ENCODE assay signal across 11 mouse cellular contexts in the genomic region with DNA sequence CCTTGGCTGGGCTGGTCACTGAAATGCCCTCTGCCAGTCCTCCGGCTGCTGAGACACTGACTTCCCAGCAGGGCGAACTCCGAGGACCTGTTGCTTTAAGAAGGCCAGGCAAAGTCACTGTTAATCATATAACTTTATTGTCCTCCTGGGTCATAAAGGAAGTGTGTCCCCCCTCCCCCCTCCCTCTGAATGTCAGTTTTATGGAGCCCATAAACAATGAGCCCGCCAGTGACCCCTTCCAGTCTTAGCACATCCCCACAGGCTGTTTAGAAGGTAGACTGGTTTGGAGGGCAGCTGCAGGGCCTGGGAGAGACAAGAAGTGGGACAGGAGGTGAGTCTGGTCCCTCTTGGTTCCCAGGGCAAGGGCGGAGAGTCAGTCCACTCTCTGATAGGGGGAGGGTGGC. TPM values are rescaled to one million over a fixed set of nuclear protein-coding genes. Genes with fewer than 3 reads are reported as not detected.
DNase-seq lines count a peak whose midpoint lies in the region; ATAC-seq and TF ChIP-seq lines count a peak whose summit lies in the region.
"Had no signal": no experiment of that assay in that cellular context is flagged by ENCODE, and none has a peak within 500 bp of the region (broad histone marks: within the 10 kb centered on the region; RNA-seq: fewer than 3 reads in every experiment).

No protein-coding gene starts in this region.

- WGBS in intestine, embryonic 16.5 days: 18% methylated on average over 5 of the region's 5 CpGs
- 8% methylated on average over 5 of the region's 5 CpGs for WGBS in limb, embryonic 13.5 days
- WGBS in stomach, embryonic 16.5 days: 49% methylated on average over 5 of the region's 5 CpGs
- WGBS in cerebellum, adult 2 months: 74% methylated on average over 5 of the region's 5 CpGs

- peaks cover 39% of the 10 kb centered on the region for H3K27me3 ChIP-seq in megakaryocyte, embryonic 14.5 days (replicated peaks)
- no peaks in the 10 kb centered on the region for H3K27me3 ChIP-seq in intestine, embryonic 16.5 days (replicated peaks; ENCODE audit: control insufficient read depth, insufficient read depth, low read length)
- no peaks in the 10 kb centered on the region for H3K27me3 ChIP-seq in limb, embryonic 13.5 days
- no peaks in the 10 kb centered on the region for H3K27me3 ChIP-seq in stomach, embryonic 16.5 days (ENCODE audit: control insufficient read depth, insufficient read depth, low read length)
- H3K27me3 ChIP-seq in cerebellum, adult 2 months (ENCODE audit: control insufficient read depth, insufficient read depth, low read length): no peaks in the 10 kb centered on the region

- TF ChIP-seq POLR2A in cerebellum, adult 2 months (IDR thresholded peaks at IDR 0.05; ENCODE audit: borderline replicate concordance, insufficient read depth, low read length): no peak

- TF ChIP-seq CTCF in cerebellum, adult 2 months (IDR thresholded peaks at IDR 0.05; ENCODE audit: borderline replicate concordance, insufficient read depth, low read depth, low read length): no peak

- H3K9ac ChIP-seq in intestine, embryonic 16.5 days (ENCODE audit: low read depth, low read length): peak overlapping the region; percentile 71
- H3K9ac ChIP-seq in limb, embryonic 13.5 days: peak overlapping the region; percentile 43; the same call in 1 of the 2 replicates
- peak overlapping the region; percentile 39; the same call in 1 of the 2 replicates for H3K9ac ChIP-seq in stomach, embryonic 16.5 days (ENCODE audit: low read length)
- H3K9ac ChIP-seq: liver, embryonic 15.5 days had no signal

- H3K27ac ChIP-seq in intestine, embryonic 16.5 days (ENCODE audit: low read length): peak overlapping the region; percentile 90
- H3K27ac ChIP-seq in limb, embryonic 13.5 days: no peak overlapping the region
- H3K27ac ChIP-seq in stomach, embryonic 16.5 days (ENCODE audit: low read length): peak overlapping the region; percentile 67
- no peak overlapping the region for H3K27ac ChIP-seq in cerebellum, adult 2 months (ENCODE audit: insufficient read depth, low read length)
- H3K27ac ChIP-seq: liver, embryonic 15.5 days had no signal

- DNase-seq in cerebellum, adult 2 months: no peak
- DNase-seq: heart, postnatal 10 days; layer of hippocampus, adult 9-11 months; right cerebral cortex, postnatal 14 days had no signal

- H3K9me3 ChIP-seq in megakaryocyte, embryonic 14.5 days: peaks cover 21% of the 10 kb centered on the region
- H3K9me3 ChIP-seq in intestine, embryonic 16.5 days (ENCODE audit: control insufficient read depth, low read length): no peaks in the 10 kb centered on the region
- peaks cover 5% of the 10 kb centered on the region for H3K9me3 ChIP-seq in limb, embryonic 13.5 days
- H3K9me3 ChIP-seq in stomach, embryonic 16.5 days (replicated peaks; ENCODE audit: control insufficient read depth, low read length): no peaks in the 10 kb centered on the region; the same call in 1 of the 2 replicates
- H3K9me3 ChIP-seq: liver, embryonic 15.5 days had no signal

- peaks cover 26% of the 10 kb centered on the region; the same call in 1 of the 2 replicates for H3K4me1 ChIP-seq in megakaryocyte, embryonic 14.5 days
- peaks cover 36% of the 10 kb centered on the region for H3K4me1 ChIP-seq in intestine, embryonic 16.5 days (ENCODE audit: control insufficient read depth, insufficient read depth, low read length)
- H3K4me1 ChIP-seq in limb, embryonic 13.5 days: peaks cover 37% of the 10 kb centered on the region
- peaks cover 31% of the 10 kb centered on the region for H3K4me1 ChIP-seq in stomach, embryonic 16.5 days (ENCODE audit: control insufficient read depth, insufficient read depth, low read length)
- H3K4me1 ChIP-seq in cerebellum, adult 2 months (ENCODE audit: control insufficient read depth, insufficient read depth, low read length): peaks cover 14% of the 10 kb centered on the region
- H3K4me1 ChIP-seq: liver, embryonic 15.5 days had no signal

- H3K4me3 ChIP-seq in megakaryocyte, embryonic 14.5 days (replicated peaks): peak overlapping the region; percentile 69
- H3K4me3 ChIP-seq in intestine, embryonic 16.5 days (ENCODE audit: low read length): peak overlapping the region; percentile 47
- peak overlapping the region; percentile 21 for H3K4me3 ChIP-seq in limb, embryonic 13.5 days
- peak overlapping the region; percentile 20 for H3K4me3 ChIP-seq in stomach, embryonic 16.5 days (replicated peaks; ENCODE audit: low read length)
- H3K4me3 ChIP-seq in cerebellum, adult 2 months (replicated peaks; ENCODE audit: insufficient read depth, low read depth, low read length): no peak overlapping the region
- H3K4me3 ChIP-seq: liver, embryonic 15.5 days had no signal

- H3K36me3 ChIP-seq in megakaryocyte, embryonic 14.5 days (replicated peaks; ENCODE audit: low read length): no peaks in the 10 kb centered on the region
- peaks cover 6% of the 10 kb centered on the region; the same call in 1 of the 2 replicates for H3K36me3 ChIP-seq in intestine, embryonic 16.5 days (ENCODE audit: control insufficient read depth, insufficient read depth, low read length)
- H3K36me3 ChIP-seq in limb, embryonic 13.5 days: peaks cover 21% of the 10 kb centered on the region
- H3K36me3 ChIP-seq in stomach, embryonic 16.5 days (ENCODE audit: control insufficient read depth, insufficient read depth, low read length): peaks cover 18% of the 10 kb centered on the region
- H3K36me3 ChIP-seq: liver, embryonic 15.5 days had no signal

- no peak for ATAC-seq in megakaryocyte, adult 5-6 weeks (ENCODE audit: poor library complexity, severe bottlenecking)
- ATAC-seq in intestine, embryonic 16.5 days: peak; percentile 77
- ATAC-seq in limb, embryonic 13.5 days (ENCODE audit: low FRiP score, low read depth): peak; percentile 55; the same call in 1 of the 2 replicates
- no peak for ATAC-seq in stomach, embryonic 16.5 days (ENCODE audit: insufficient read depth, low FRiP score)
- no peak for ATAC-seq in megakaryocyte-erythroid progenitor cell, adult 5-6 weeks (replicated peaks; ENCODE audit: low FRiP score, low TSS enrichment, poor library complexity, severe bottlenecking)

- peak overlapping the region; percentile 65 for H3K4me2 ChIP-seq in intestine, embryonic 16.5 days (ENCODE audit: low read depth, low read length)
- H3K4me2 ChIP-seq in limb, embryonic 13.5 days (replicated peaks): peak overlapping the region; percentile 57
- H3K4me2 ChIP-seq in stomach, embryonic 16.5 days (ENCODE audit: low read depth, low read length): peak overlapping the region; percentile 20
- H3K4me2 ChIP-seq: liver, embryonic 15.5 days had no signal

RNA-seq across cellular contexts. Expression of a gene that starts 46.9 kb away (rescaled TPM):
- polyA plus RNA-seq in megakaryocyte, embryonic 14.5 days (2012; ENCODE audit: insufficient read depth, low replicate concordance): not detected in 2 replicates
- not detected in 2 replicates for total RNA-seq in megakaryocyte, adult 5-6 weeks (2015)
- total RNA-seq in megakaryocyte, adult 5-6 weeks (2017): 0.29 TPM in 1 of 2 replicates, not detected in the other
- 62.5 and 65.2 TPM in 2 replicates for polyA plus RNA-seq in intestine, embryonic 16.5 days (2015; fragmentation: Nextera tagmentation; extraction: Ambion mirVana)
- 32.2 and 32.5 TPM in 2 replicates for polyA plus RNA-seq in limb, embryonic 13.5 days (2015; fragmentation: Nextera tagmentation; extraction: Ambion mirVana)
- polyA plus RNA-seq in stomach, embryonic 16.5 days (2015; fragmentation: Nextera tagmentation; extraction: Ambion mirVana): 28.0 and 31.1 TPM in 2 replicates
- polyA plus RNA-seq in cerebellum, adult 2 months (2012; rRNA removed): 83.1 and 93.0 TPM in 2 replicates
- total RNA-seq in megakaryocyte-erythroid progenitor cell, adult 5-6 weeks (2014; fragmentation: Nextera tagmentation): 1.4 and 3.2 TPM in 2 replicates
- not detected in 2 replicates for total RNA-seq in megakaryocyte-erythroid progenitor cell, adult 5-6 weeks (2017)

Comparison
In these comparisons a context has a peak if more than half of its experiments do, and no peak if none do; other contexts are left out.
1. ATAC-seq: peak in intestine, embryonic 16.5 days (single experiment) and limb, embryonic 13.5 days (single experiment); none in megakaryocyte, adult 5-6 weeks (single experiment), stomach, embryonic 16.5 days (single experiment) and megakaryocyte-erythroid progenitor cell, adult 5-6 weeks (single experiment).
2. H3K27ac ChIP-seq: peak in intestine, embryonic 16.5 days (single experiment) and stomach, embryonic 16.5 days (single experiment); none in limb, embryonic 13.5 days (single experiment) and cerebellum, adult 2 months (single experiment).
3. RNA of a gene that starts 46.9 kb away (polyA plus RNA-seq): 83.1 to 93.0 TPM in cerebellum, adult 2 months, 62.5 to 65.2 TPM in intestine, embryonic 16.5 days, 32.2 to 32.5 TPM in limb, embryonic 13.5 days and 28.0 to 31.1 TPM in stomach, embryonic 16.5 days; not detected in megakaryocyte, embryonic 14.5 days; every median in the first group is over 10 times any median in the second.
4. Peak in every context shown above with its lines, with median percentiles within 50 percentile points of each other: H3K4me2 ChIP-seq and H3K9ac ChIP-seq.